Mouse (Mus musculus) testis, postnatal 14 days (tissue): ENCODE results near the gene Pih1h3b.

Experiments used
- DNase-seq: peaks from one replicate; pipeline ENCODE4 v3.0.0; 2021; ENCODE audit warnings: low spot score

Pih1h3b gene

GRCm38 (mm10) chrX:140062135-140062975 is at the start of gene Pih1h3b, which contains the start of gene Nup62cl:
Gene Pih1h3b (plus strand): TSS chrX:140062879.
Gene Nup62cl (minus strand): TSS chrX:140062712.
- peak; percentile 85 for DNase-seq

- peak; percentile 54 for DNase-seq
Observed at GRCm38 (mm10) chrX:140060886-140061874, 1.5 kb upstream of the Pih1h3b start.

GRCm38 (mm10) chrX:140082535-140082934 is 19.9 kb downstream of the Pih1h3b start:
- no peak for DNase-seq

- DNase-seq = no peak
Observed at GRCm38 (mm10) chrX:140094066-140094465, 31.4 kb downstream of the Pih1h3b start.
